Mouse (Mus musculus) cerebellum, postnatal 14 days (tissue): ENCODE data around the gene Ints2.

Source experiments
- DNase-seq, 2 experiments: peaks; one replicate each; pipeline ENCODE4 v3.0.0; 2021; ENCODE audit warnings: mixed read lengths in 2 of 2

Ints2 gene

GRCm38 (mm10) chr11:86170743-86171142 is 86.6 kb downstream of the Ints2 start:
- no peak for DNase-seq
